Mouse (Mus musculus): ENCODE results near the gene Cfap73. TPM values are rescaled to one million over a fixed set of nuclear protein-coding genes. Genes with fewer than 3 reads are reported as not detected.

Gene Cfap73
- not detected for polyA plus RNA-seq (2017; shearing (Covaris generic))

DNA sequence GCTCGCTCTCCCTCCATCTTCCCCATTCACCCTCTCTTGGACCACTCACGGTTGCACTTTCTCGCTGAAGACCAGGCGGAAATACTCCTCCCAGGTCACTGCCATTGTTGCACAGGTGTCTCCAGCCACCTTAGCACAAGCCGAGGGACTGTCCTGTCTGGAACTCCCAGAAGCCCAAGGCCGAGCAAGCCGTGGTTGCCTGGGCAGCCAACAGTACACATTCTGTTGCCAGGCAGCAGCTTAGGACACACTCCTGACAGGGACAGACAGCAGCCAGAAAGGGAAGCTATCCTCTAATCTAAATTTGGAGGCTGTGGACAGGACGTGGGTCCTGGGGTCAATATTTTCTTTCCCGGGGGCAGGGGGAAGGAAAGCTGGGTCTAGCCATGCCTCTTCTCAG, at the start of gene Cfap73:
Gene Cfap73 (minus strand): TSS at position 105 of the 400 bp plus-strand sequence.

DNA sequence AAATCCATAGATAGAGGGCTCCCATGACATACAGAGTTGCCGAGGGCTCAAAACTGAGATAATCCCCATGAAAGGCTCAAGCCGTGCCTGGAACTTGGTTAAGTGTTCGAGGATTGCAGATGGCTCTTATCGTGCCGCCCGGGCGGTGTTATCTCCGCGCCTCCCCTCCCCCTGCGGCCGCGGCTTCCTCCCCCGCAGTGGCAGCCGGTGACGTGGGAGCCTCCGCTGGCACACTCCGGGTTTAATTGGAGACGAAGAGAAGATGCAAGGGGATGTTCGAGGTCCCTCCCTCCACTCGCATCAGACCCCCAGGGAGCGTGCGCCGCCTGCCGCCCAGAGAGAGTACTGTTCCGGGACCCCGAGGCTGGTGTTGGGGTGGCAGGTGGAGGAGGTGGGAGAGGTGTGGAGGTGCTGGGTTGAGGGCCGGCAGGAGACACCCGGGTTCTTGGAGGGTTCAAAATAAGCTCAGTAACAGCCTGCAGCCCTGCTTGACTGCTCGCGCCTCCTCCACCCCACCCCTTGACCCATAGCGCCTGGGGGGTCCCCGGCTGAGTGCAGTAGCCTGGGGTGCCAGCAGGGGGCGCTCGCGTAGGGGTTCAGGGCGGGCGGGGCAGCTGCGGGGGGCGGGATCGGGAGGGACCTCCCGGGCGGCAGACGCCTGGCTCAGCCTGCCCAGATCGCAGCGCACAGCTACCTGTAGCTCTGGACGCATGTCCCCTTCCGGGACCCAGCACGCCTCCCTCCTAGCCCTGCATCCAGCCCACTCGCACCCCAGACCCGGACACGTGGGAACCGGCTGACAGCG, 14.7 kb upstream of the Cfap73 start, which contains the start of gene Rasal1:
Gene Rasal1 (plus strand): TSS at position 244 of the 805 bp plus-strand sequence.

DNA sequence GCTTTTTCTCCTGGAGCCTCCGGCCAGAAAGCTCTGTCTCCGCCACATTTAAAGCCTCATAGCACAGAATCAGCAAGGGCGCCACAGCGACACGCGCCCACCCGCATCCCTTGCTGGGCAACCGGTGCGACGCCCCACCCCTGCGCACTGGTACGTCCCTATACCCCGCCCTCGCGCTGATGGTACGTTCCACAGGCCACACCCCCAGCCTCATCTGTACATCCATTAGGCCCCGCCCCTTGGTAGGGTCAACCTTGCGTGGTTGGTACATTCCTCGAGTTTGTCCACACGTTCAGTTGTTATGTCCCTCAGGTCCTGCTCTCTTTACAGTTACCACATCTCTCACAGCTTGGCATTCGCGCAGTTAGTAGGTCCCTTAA, 21.6 kb downstream of the Cfap73 start, which contains the start of the genes Rita1 and Ddx54:
Gene Rita1 (minus strand): TSS at position 148 of the 380 bp plus-strand sequence.
Gene Ddx54 (plus strand): TSS at position 298 of the 380 bp plus-strand sequence.

DNA sequence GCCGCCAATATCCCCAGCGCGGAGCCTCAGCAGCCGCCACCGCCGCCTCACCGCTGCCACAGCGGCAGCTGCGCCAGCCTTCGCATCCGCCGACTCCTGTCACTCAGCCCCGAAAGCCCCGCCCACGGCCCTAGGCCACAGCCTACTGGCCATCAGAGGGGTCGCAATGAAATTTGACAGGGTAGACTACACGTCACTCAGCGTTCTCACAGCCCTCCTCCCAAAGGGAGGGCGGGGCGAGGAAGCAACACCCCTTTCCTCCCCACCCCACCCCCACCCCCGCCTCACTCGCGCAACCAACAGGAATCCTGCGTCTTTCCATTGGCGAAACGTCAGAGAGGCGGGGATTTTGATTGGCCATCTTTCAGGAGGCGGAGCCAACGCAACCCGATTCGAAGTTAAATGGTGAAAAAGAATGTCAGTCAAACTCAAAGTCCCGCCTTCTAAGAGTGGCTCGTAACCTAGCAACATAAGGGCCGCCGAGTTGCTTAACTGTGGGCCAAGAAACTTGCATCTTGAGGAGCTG, 45.4 kb downstream of the Cfap73 start, which contains the start of the genes Tpcn1 and Iqcd:
Gene Tpcn1 (minus strand): TSS at position 105 of the 526 bp plus-strand sequence.
Gene Iqcd (plus strand): TSS at position 448 of the 526 bp plus-strand sequence.

Other genes with a start within 250 kb of the Cfap73 start
- 0.65 TPM for gene Lhx5, start 202.5 kb downstream of the Cfap73 start, polyA plus RNA-seq (2017; shearing (Covaris generic))
- not detected for gene Sdsl, start 161.4 kb downstream of the Cfap73 start, polyA plus RNA-seq (2017; shearing (Covaris generic))
- not detected for gene Sds, start 157.7 kb downstream of the Cfap73 start, polyA plus RNA-seq (2017; shearing (Covaris generic))
- 17.4 TPM for gene Plbd2, start 130.6 kb downstream of the Cfap73 start, polyA plus RNA-seq (2017; shearing (Covaris generic))
- 8.2 TPM for gene Slc8b1, start 123.1 kb downstream of the Cfap73 start, polyA plus RNA-seq (2017; shearing (Covaris generic))
- gene Tpcn1, start 45.6 kb downstream of the Cfap73 start, polyA plus RNA-seq (2017; shearing (Covaris generic)) = 4.4 TPM
- gene Iqcd, start 45.2 kb downstream of the Cfap73 start, polyA plus RNA-seq (2017; shearing (Covaris generic)) = not detected
- 4.9 TPM for gene Rita1, start 21.6 kb downstream of the Cfap73 start, polyA plus RNA-seq (2017; shearing (Covaris generic))
- gene Ddx54, start 21.5 kb downstream of the Cfap73 start, polyA plus RNA-seq (2017; shearing (Covaris generic)) = 82.4 TPM
- gene Rasal1, start 14.6 kb upstream of the Cfap73 start, polyA plus RNA-seq (2017; shearing (Covaris generic)) = 12.2 TPM
- gene Dtx1, start 77.7 kb upstream of the Cfap73 start, polyA plus RNA-seq (2017; shearing (Covaris generic)) = 282 TPM
- gene Oas2, start 115.6 kb upstream of the Cfap73 start, polyA plus RNA-seq (2017; shearing (Covaris generic)) = 0.45 TPM
- 20.1 TPM for gene Oas3, start 143.4 kb upstream of the Cfap73 start, polyA plus RNA-seq (2017; shearing (Covaris generic))
- gene Oas1e, start 161.3 kb upstream of the Cfap73 start, polyA plus RNA-seq (2017; shearing (Covaris generic)) = not detected
- gene Oas1c, start 178.3 kb upstream of the Cfap73 start, polyA plus RNA-seq (2017; shearing (Covaris generic)) = 7.9 TPM
- gene Oas1f, start 213.1 kb upstream of the Cfap73 start, polyA plus RNA-seq (2017; shearing (Covaris generic)) = not detected
- gene Oas1h, start 227.2 kb upstream of the Cfap73 start, polyA plus RNA-seq (2017; shearing (Covaris generic)) = not detected

All from effector memory CD4-positive, alpha-beta T cell, adult 7 months (primary cell).